Mouse (Mus musculus): Measurements from ENCODE around the gene Tor4a.

Tor4a gene

DNA sequence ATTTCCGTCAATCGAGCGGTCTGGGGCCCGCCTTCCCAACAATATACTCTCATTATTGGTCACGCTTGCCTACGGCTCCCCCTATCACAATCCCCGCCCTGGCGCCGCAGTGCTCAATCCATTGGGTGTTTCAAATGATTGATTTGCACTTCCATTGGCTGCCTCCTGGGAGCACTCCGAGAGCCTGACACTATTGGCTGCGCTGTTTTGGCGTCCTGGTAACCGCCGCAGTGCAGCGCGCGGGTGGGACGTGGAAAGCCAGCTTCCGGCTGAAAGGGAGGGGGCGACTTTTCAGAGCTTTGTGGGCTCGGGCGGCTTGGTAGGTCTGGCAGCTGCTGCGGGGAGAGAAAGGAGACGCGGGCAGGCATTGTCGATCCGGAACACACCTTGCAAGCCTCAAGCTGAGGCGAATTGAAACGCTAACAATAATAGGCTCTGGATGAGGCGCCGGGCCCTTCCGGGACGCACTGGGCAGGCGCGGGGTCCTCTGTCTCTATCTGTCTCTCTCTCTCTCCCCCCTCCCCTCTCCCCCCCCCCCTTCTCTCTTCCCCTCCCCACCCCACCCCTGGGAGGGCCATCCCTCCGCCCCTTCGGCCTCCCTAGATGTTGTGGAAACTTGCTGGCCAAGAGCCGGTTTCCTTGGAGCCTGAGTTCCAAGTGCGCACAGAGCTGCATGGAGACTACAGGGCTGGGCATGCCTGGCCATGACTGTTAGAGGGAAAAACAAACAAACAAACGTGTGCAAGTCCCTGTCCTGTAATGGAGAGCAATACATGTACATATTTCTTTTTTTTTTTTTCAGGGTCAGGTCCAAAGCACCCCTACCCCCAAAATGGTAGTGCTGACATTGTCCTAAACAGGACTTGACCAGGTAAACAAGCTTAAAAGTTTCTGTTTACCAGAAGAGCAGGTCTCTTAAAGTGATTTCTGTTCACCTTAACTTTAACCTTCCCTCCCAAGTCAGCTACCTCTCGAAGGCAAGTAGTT, 28.4 kb upstream of the Tor4a start:
- DNase-seq (ENCODE audit: low read depth, low spot score), result no peak

- peak; percentile 99 for DNase-seq (ENCODE audit: low read depth, low spot score)
Observed at GRCm38 (mm10) chr2:25224492-25224765, 27.7 kb upstream of the Tor4a start, which contains the start of gene Tubb4b. Gene Tubb4b (minus strand): TSS chr2:25224702.

DNA sequence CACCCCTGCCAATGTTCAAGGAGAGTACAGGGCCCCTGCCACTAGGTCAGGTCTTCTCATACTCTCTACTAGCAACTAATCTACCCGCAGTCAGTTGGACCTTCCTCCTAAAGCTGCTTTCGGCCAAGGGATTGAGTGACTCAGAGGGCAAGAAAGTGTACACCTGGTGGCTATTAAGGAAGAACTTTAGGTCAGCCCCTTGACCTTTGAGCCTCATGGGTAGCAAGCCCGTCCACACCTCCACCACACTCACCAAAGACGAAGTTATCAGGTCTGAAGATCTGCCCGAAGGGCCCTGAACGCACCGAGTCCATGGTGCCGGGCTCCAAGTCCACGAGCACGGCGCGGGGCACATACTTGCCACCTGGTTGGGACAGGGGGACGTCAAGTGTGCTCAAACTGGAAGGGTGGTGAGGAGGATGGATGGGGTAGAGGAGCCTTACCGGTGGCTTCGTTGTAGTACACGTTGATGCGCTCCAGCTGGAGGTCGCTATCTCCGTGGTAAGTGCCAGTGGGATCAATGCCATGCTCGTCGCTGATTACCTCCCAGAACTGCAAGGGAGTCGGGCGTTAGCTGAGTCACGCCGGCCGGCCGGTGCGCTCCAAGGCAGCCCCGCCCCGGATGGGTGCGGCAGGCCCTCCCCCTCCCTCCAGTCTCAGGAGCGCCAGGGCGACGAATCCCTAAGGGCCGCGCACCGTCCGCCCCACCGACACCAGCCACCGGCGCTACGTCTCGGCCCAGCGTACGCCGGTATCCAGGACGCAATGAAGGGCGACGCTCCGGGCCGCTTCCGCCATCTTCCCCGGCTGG, 27.2 kb upstream of the Tor4a start:
- no peak for DNase-seq (ENCODE audit: low read depth, low spot score)

- no peak for DNase-seq (ENCODE audit: low read depth, low spot score)
Observed at GRCm38 (mm10) chr2:25221331-25221772, 24.7 kb upstream of the Tor4a start.

GRCm38 (mm10) chr2:25218445-25218844, 21.8 kb upstream of the Tor4a start, which contains the start of gene Fam166a:
Gene Fam166a (plus strand): TSS chr2:25218745.
- DNase-seq (ENCODE audit: low read depth, low spot score), result no peak

- no peak for DNase-seq (ENCODE audit: low read depth, low spot score)
Observed at GRCm38 (mm10) chr2:25217666-25218065, 21.0 kb upstream of the Tor4a start.

DNA sequence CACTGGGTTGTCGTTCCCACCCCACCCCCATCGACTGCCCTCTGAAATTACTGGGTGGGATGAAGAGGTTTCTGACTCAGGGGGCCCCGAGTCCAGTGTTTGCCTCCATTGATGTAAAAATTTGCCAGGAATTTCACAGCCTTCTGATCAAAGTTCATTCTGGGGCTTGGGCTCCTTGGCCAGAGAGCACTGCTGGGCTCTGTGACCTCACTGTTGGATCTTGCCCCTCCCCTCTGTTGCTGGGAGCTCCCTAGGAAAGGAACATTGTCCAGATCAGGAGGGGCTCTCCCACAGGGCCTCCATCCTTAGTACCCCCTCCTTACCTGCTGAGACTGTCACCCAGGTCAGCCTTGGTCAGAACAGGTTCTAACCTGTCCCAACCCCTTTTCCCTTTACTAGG, 17.8 kb upstream of the Tor4a start, which contains the start of gene Stpg3:
TSS of gene Stpg3 (minus strand) at position 194 of the 400 bp plus-strand sequence.
- DNase-seq (ENCODE audit: low read depth, low spot score), result no peak

DNA sequence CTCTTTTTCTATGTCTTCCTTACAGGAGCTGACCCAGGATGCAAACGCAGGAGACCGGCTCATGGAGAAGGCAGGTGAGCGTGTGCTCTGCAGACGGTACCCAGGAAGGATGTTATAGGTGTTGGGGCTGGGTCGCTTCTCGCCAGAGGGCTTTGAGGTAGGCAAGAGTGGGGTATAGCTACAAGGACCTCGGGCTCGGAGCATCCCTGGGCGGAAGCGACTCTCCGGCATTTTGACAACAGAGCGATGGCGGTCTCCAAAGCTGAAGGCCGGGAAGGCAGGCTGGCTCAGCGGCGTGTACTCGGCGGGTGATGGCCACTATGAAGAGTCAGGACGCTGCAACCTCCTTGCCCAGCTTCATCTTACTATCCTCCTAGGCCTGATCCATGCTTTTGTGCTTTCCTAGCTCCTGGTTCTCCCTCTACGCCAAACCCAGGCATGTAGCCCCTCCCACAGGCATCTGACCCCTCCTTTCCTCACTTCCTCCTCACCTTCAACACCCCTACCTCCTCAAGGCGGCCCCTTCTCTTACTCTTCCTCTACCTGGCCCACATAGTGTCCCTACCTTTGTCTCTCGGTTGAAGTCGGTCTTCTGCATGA, 16.7 kb upstream of the Tor4a start:
- no peak for DNase-seq (ENCODE audit: low read depth, low spot score)

- DNase-seq (ENCODE audit: low read depth, low spot score), result peak; percentile 90
Observed at GRCm38 (mm10) chr2:25211121-25211670, 14.5 kb upstream of the Tor4a start, which contains the start of gene Nelfb. Gene Nelfb (minus strand): TSS chr2:25211489.

DNA sequence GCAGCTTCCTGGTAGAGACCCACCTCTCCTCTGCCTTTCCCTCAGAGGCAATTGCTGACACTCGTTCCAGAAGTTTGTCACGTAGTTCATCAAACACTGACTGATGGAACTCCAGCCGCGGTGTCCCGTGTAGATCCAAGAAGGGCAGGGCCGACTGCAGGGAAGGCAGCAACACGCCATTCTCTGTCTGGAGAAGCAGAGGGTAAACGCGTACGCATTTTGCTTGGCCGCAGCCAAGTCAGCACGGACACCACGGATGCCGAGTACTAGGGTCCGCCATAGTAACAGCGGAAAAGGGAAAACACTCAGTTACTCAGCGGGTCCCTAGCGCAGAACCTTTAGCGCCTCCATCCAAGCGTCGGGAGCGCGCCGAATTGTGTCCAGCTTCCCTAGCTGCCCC, 14.0 kb upstream of the Tor4a start:
- DNase-seq (ENCODE audit: low read depth, low spot score), result no peak

- DNase-seq (ENCODE audit: low read depth, low spot score), result no peak
Observed at GRCm38 (mm10) chr2:25207593-25207992, 10.9 kb upstream of the Tor4a start.

- no peak for DNase-seq (ENCODE audit: low read depth, low spot score)
Observed at GRCm38 (mm10) chr2:25203631-25204214, 7.0 kb upstream of the Tor4a start.

GRCm38 (mm10) chr2:25200631-25201030, 3.9 kb upstream of the Tor4a start:
- no peak for DNase-seq (ENCODE audit: low read depth, low spot score)

- DNase-seq (ENCODE audit: low read depth, low spot score), result no peak
Observed at GRCm38 (mm10) chr2:25197946-25198345, 1.3 kb upstream of the Tor4a start.

- DNase-seq (ENCODE audit: low read depth, low spot score), result no peak
Observed at GRCm38 (mm10) chr2:25197191-25197590, 505 bp upstream of the Tor4a start.

DNA sequence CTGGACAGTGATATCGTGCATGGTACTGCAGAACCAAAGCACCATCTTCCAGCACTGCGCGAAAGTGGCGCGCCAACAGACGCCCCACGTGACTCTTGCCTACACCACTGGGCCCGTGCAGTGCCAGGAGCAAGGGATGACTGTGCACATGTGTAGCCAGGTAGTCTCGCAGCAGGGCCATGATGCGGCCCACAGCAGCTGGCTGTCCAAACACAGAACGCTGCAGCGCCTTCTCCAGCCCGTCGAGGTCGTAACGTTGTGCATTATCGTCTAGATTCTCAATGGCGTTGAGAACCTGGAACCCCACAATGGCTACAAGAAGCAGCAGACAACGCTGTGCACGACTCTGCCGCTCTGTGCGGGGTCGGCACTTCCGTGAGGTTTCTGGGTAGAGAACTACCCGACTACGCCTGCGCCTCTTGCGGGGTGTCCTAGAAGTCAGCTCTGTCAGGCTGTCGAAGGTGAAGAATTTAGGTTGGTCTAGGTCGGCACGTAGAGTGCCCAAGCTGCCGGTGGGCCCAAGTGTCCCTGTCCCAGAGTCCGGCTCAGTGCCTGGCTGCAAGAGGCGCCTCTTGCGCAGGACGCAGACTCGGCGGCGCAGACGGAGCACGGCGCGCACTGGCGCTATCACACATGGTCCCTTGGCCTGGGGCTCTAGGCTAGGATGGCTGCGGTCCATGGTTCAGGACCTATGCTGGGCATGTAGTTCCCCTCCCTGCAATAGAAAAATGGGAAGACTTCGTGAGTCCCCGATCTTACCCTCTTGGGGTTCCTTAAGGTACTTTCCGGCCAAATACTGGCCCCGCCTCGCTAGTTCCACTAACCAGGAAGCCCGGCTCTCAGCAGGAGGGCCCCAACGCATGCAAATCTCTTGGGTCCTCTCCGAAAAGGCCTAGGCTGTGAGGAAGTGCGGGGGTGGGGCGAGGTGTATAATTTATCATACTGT, 1.2 kb downstream of the Tor4a start:
- peak; percentile 83 for DNase-seq (ENCODE audit: low read depth, low spot score)

- peak; percentile 55 for DNase-seq (ENCODE audit: low read depth, low spot score)
Observed at GRCm38 (mm10) chr2:25194486-25195171, 2.1 kb downstream of the Tor4a start.

DNA sequence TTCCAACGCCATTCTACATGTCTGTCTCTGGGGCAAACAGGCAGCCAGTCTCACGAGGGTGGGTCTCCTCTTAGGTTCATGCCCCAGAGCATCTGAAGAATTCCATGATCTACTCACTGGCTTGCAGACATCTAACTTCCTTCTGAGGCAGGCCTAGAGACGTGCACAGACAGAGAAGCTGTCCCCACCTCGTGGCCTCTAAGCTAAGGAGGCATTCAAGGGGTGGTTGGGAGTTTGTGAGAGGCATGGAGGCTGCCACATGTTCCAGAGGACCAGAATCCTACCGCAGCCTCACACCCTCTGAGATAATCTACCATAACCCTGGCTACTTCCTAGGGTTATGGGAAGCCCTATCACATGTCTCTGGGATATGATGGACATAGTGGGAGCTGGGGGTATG, 2.7 kb downstream of the Tor4a start:
- DNase-seq (ENCODE audit: low read depth, low spot score), result no peak

DNA sequence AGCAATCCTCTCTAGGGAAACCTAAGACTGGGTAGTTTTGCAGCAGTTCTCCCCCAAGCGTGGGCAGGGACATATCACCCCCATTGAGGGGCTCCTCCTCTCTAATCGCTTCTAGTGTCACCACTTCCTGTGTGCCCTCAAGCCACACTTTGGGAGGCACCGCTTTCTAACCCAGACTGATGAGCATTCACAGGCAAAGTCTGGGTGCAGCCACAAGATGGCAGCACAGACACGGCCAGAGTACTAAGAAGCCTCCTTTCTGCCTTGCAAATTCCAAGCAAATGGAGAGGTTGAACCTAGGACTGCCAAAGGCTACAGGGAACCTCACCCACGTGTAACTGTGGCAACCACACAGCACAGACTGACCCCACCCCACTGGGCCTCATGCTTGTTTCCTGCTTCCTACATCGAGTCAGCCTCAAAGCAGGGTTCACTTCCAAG, 3.3 kb downstream of the Tor4a start:
- DNase-seq (ENCODE audit: low read depth, low spot score), result peak; percentile 88

All from CD4-positive helper T cell, adult 2 months (primary cell).